Mouse (Mus musculus) adrenal gland, adult 2 months (tissue): ENCODE measurements around the gene Tns1. TPM values are rescaled to one million over a fixed set of nuclear protein-coding genes. Genes with fewer than 3 reads are reported as not detected.
A peak's percentile ranks its signal among the peaks of the same experiment; 100 is the strongest.

Experiments used
- DNase-seq: peaks from one replicate; pipeline ENCODE4 v3.0.0; 2021
- polyA plus RNA-seq: library from polyadenylated mRNA; depleted of rRNA; stranded (reverse); fragments of >200 nt; gene quantifications from 2 replicates; pipeline ENCODE4 v1.2.3, GENCODE M21; 2012
- total RNA-seq, 2 experiments: library from RNA; stranded (reverse); gene quantifications; 2 replicates each; pipeline ENCODE4 v1.2.3; 2021

The Tns1 gene
- total and polyA plus RNA-seq, 3 experiments: 424 to 701 (median 432) TPM

DNA sequence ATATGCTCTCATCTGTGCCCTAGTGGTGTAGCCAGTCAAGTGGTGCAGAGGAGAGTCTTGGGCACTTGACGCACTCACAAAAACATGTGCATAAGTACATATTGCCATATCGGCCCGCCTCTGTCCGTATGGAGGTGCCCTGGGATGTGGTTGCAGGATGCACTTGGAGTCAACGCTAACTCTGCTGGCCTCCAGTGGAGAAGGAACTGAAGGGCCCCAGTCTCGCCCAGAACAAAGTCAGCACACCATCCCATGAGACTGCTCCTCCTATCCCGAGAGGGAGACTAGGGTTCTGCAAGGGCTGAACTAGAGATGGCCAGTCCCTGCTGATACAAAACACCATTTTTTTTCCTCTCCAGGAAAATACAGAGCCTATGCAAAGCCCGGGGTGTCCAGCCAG, 1.0 kb downstream of the Tns1 start:
- DNase-seq: no peak

DNA sequence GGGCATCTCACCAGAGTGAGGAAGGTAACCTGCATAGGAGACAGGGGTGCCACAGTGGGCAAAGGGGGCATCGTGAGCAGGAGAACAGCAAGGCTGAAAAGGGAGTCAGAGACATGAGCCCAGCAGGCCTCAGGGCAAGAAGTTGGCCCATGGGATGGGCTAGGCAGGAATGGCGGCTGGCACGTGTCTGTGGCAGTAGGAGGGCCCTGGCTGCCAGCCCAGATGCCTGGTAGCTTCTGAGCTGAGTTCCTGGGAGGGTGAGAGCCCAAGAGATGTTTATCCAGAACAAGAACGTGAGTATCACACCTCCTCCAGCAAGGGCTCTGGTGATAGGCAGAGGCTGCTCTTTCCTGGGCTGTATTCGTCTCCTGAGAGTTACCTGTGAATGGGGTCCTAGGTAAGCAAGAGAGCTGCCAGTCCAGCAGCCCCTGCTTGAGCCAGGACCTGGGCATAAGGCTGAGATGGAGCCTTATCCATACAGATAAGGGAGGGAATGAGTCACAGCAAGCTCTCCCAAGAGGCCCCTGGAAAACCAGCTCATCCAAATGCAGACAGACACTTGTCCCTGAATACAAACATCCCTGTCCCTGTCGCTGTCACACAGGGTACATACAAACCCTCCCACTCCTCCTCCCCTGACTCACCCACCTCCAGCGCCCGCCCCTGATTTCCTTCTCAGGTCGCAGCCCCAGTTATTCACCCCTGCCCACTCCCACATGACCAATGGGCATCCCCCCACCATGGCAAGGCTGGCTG, 2.2 kb downstream of the Tns1 start:
- DNase-seq: peak; percentile 79

DNA sequence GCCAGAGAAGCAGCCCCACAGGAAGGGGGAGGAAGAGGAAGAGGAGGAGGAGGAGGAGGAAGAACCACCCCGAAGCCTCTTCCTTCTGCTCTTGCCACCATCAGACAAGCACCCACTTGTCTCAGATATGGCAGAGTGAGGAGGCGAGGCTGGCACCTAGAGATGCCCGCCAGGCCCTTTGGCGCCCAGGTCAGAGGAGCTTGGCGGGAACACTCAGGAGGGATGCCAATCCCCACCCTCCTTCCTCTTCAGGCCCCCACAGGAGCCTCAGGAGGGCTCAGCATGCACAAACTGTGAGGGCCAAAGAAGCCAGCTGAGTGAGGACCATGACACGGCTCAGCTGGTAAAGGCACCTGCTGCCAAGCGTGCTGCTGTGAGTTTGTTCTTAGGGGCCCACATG, 3.1 kb downstream of the Tns1 start:
- DNase-seq: no peak

DNA sequence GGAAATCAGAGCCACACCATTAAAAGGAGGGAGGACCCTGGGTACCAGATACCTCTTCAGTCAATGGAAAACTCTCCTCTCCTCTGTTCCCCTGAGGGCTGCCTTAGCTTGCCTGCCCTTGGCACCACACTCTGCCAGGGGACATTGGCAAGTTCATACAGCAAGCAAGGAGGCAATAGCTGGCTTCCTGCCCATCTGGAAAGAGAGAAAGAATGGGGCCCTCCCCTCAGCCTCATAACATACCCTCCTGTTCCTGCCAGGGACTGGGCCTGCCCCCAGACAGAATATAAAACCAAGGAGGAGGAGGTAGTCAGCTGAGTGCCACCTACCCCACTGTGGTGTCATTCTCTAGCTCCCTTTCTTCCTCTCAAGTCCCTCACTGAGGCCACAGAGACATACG, 5.1 kb downstream of the Tns1 start:
- peak; percentile 53 for DNase-seq

DNA sequence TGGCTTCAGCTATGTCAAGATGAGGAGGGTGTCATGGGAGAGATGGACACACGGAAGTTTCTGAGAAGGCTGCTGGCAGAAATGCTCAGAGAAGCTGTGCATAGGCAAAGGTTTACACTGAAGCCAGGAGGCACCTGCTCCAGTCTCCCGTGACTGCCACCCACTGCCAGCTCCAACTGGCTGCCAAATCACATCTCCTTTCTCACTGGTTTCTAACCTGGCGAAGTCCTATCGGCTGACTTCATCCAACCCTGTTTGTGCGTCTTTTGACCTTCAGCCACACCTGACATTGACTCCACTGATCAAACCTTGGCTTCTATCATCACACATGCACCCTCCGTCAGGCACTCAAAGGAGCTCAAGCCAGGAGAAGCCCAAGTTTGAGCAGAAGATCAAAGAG, 6.4 kb downstream of the Tns1 start:
- DNase-seq: no peak

DNA sequence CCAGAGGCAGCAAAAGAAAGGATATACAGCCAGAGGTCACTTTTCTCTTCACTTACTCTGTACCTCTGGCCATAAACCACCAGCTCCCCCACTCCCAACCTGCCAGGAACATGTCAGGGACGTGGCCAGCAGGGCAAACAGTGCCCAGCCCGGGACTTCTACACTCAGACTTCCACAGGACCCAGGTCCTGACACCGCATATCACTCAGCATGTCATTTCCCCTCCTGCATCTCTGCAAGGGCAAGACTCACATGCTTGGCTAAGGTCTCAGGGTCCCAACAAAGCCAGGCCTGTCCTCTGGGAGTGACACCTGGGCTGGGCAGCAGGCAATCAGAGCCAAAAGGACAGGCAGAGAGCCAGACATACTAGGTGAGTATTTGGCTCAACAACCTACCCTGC, 11.2 kb downstream of the Tns1 start:
- no peak for DNase-seq

DNA sequence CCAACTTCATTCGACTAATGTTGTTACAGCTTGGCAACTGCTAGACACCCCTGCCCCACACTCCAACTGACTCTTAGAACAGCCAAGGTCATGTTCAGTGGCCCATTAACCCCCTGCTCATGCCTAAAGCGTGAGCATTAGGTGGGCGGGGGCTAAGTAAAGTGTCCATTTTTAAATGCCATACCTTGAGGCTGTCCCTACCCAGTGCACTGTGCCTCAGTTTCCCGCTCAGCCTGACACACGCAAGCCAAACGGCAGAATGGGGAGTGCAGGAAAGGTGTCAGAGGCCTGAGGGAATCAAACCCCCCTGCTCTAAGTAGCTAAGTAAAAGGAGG, 12.6 kb downstream of the Tns1 start:
- no peak for DNase-seq

DNA sequence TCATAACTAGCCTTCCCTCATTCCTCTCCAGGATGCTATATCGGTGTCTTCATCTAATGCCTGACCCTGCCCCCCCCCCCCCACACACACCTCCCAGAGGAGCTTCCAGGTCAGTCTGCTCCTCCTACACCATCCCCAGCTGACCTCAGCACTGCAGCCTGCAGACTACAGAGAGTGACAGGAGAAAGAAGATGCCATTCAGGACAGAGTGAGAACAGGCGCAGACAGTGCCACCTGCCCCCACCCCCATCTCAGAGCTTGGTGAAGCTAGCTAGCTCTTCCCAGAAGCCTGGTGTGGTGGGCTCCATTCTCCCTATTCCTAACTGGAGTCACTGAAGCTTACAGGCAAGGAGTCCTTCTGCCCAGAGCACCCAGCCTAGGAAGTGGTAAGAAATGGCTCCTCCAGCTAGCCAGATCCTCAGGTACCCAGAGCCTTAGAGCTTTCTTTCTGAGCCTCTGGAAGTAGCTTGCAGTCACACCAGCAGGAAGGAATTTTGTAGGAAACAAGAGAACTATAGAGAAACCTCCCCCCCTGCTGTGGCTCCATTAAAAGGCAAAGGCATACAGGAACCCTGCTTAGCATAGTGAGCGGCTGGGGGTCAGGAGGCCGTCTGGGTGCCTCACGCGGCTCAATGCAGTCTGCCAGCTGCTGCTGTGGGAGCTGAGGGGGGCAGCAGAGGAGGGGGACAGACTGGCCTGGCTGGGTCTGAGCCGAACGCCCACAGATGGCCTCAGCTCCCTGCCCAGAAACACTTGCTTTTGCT, 13.1 kb downstream of the Tns1 start:
- no peak for DNase-seq

DNA sequence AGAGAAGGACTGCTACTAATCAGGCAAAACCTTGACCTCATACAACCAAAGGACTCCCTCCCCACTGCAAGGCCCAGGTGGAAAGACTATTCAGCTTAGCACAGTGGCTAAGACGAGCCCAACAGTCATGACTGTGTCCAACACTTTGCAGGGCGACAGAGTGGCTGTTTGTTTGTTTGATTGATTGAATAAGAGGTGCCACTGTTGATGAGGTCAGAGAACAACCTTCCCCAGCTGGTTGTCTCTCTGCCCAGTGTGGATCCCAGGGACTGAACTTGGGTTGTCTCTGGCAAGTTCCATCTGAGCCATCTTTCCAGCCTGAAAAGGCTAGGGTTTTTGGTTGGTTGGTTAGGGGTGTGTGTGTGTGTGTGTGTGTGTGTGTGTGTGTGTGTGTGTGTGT, 14.6 kb downstream of the Tns1 start:
- DNase-seq: no peak

DNA sequence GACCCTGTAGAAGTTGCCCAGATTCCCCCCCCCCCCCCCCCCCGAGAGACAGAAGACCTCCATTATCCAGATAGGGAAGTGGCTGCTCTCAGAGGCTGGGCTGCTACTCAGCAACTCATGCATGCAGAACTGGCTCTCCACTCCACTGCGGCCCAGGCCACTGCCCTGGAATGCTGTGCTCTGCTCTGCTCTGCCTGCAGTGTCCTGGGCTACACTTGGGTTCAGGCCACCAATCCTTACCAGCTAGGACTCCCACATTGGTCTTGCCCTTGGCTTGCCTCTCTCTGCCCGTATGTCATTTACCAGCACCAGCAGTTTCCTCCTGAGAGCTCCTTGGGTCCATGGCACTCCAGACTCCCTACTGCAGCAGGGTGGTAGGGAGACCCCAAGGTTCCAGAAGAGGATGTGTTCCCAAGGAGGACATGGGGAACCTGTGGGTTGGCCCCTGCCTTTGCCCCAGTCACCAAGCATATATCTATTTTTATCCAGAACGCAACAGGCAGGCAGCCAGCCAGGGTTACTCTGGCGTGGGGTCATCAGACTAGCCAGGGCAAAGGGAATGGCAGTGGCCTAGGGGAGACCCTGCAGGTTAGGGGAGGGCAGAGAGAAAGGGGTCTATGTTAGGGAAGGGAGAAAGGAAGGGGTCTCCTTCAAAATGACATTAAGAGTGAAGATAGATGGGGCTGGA, 16.2 kb downstream of the Tns1 start:
- no peak for DNase-seq

DNA sequence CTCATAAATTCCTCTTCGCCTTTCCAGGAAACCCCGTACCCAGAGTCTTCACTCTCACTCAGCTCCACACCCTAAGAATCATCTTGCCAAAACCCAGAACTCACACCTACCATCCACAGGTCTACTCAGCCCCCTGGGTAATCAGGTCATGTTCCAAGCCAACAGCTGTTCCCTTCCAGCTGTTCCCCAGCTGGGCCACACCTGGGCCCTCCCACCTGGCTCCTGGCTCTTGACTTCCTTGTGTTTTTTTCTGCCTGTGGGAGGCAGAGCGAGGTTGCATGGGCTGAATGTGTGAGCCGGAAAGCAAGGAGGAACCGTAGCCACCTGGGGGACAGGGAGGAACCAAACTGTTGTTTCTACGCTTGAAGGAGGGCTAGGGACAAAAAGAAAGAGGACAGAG, 18.0 kb downstream of the Tns1 start:
- DNase-seq: no peak

DNA sequence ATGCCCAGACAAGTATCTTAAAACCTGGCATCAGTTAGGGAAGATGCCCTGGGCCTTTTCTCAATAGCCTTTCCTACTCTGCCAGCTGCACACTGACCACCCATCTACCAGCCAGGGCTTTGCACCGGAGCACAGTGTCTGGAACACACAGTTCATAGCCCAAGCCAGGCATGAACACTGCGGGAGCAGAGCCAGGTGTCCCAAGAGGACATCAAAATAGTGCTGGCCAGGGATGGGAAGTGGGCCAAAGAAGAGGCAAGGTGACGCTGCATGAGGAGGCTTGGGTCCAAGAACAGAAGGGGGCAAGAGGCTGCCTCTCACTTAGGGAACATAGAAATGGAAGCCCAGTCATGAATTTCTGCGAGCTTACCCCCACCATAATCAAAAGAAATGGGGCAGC, 18.6 kb downstream of the Tns1 start:
- DNase-seq: peak; percentile 47

DNA sequence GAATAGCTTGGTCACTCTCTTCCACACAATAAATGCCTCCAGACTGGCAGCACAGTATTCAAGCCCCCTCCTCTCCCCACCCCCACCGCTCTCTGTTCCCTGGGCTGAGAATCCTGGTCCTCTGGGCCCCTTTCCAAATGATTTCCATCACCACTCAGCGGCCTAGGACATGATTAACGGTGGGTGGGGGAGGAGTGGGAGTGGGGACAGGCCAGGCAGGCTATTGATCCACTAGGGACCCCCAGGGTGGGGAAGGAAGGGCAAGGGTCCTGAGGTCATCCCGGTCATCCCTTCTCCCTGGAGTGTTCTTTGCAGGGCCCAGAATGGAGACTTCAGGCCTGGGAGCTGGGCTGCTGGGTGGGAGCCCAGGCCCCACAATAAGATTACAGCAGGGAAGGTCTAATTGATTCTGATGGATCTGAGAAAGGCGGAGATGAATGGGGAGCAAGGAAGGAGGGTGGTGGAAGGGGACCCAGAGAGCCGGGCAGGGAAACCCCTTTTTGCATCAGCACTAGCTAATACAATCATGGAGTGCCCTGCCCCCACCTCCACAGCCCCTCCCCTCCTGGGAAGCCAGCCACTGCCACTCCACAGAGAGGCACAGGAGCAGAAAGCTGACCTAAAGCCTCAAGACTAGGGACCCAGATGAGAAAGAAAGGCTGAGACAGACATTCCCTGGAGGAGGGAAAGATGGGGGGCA, 20.4 kb downstream of the Tns1 start:
- DNase-seq: no peak

DNA sequence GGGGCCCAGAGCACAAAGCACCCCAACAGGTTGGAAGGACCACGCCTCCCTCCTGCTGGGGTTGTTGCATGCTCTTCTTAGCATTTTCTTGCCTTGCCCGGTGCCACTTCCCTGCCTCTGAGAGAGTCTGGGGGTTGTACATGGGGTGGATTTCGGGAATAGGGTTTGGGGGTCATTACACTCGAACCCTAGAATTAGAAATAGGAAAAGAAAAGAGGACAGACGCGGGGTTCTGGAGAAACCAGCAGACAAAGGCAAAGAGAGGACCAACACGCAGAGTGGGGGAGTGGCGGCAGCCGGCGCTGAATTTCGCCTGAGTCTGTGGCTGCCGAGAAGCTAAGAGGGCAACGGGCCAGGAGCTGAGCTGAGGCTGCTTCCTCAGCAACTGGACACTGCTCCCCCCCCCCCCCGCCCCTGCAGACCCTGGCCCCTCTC, 25.2 kb downstream of the Tns1 start:
- DNase-seq: no peak

DNA sequence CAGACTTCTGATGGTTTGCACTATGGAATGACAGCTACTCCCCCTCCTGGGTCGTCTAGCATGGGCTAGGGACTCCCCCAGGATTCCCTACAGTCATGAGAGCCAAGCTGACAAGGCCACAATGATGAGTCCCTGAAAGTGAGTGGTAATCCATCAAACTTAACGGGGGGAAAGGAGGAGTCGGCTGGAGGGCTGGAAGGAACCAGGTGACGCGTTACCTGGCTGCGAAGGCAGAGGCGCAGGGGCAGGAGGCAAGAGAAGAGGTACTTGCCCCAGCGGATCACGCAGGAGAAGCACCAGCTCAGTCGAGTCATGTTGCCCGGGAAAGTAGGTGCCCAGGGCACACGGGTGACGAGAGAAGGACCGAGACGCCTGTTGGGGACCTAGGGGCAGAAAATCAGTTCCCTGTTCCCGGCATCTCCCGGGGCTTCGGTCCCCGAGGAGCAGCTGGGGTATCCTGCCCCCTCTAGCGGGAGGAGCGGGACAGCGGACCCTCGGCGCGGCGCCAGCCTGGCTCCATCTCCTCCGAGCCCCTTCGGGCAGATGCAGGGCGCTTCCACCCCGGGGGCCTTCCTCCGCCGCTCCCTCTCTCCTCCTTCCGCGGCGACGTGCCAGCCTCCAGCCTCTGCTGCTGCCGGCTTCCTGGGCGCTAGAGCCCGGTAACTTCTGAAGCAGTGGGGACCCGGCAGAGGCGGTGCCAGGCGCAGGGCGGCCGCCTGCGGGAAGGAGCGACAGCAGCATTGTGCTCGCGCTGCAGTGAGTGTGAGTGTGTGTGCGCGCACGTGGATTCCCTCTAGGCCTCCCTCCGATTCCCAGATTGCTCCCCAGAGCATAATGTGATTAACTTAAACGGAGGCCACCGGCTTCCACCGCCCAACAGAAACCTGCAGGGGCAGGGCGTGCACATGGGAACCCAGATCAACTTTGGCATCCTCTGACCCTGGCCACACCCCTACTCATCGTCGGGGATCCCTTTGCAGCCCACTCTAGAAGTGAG, 25.9 kb downstream of the Tns1 start:
- peak; percentile 77 for DNase-seq

DNA sequence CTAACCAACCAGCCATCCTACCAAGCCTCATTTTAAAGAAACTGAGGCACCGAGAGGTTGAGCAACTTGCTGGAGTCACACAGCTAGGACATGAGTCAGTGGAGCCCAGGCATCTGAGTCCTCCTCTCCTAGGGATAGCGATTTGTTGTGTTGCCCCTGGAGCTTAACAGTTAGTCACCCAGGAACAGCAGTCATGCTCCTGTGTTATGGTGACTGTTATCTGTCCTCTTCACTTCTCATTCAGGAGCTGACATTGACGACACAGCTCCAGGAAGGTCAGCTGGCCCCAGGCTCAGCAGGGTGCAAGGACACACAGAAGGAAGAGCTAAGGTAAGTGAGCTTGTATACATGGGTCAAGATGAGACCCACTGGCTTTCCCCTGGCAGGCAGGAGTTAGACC, 28.5 kb downstream of the Tns1 start:
- peak; percentile 65 for DNase-seq

DNA sequence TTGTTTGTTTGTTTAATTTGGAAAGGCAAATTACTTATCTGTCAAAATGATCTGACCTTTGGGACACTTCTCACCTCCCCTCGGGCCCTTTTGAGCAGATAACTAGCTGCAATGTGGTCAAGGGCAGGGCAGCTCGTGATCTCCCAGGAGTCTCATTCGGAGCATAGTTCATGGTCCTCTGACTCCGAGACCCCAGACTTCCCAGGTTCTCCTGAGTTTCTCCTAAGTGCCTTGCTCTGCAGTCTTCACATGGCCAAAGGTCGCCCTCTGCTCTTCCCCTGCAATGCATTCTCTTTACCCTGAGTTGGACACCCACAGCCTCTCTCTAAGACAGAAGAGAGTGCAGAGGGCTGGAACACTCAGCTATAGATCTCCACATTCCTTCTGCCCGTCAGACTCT, 29.0 kb downstream of the Tns1 start:
- no peak for DNase-seq

DNA sequence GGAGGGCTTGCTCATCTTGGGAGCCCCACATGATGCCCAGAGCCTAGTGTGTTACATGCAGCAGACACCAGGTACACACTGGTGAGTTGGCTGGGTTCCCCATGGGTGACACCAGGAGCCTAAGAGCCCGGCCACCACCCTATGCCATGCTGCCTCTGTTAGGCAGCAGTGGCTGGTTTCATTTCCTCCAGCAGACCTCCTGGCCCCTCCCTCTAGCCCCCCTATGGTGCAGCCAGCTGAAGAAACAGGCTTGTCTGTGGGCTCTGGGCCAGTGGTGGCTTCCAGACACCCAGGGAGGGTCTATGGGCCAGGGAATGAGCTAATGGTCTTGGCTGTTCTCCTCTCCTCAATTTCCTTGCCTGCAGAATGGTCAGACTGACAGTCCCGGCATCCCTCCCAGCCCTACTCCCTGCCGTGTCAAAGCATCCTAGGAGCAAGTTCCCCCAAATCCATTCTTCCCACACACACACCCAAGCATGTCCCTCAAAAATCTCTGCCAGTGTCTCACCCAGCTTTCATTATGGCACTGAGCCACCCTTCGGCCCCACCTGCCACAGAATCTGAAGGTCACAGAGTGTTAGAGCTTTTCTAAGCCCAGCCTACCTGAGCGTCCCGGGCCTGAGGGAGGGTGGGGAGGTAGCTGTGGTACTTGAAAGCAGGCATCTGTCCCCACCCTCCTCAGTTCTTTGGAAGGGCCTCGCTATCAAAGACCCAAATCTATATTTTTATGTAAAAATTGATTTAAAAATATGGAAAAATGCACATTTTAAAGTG, 29.6 kb downstream of the Tns1 start:
- DNase-seq: no peak

DNA sequence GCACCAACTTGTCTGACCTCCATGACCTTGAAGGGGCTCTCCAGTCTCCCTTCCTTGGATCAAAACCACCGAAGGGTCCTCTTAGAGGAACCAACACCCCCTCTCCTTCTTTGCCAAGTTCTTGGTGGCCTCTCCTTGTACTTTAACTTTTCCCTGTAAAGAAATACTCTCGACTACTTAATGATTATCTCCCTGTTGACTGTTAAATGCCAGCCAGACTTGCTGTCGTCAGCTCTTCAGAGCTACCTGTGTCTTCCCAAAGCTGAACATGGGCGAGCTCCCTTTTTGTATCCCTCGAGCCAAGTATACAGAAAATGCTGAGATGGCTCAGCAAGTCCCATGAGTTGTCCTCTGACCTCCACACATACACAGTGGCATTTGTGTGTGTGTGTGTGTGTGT, 30.8 kb downstream of the Tns1 start:
- DNase-seq: no peak

DNA sequence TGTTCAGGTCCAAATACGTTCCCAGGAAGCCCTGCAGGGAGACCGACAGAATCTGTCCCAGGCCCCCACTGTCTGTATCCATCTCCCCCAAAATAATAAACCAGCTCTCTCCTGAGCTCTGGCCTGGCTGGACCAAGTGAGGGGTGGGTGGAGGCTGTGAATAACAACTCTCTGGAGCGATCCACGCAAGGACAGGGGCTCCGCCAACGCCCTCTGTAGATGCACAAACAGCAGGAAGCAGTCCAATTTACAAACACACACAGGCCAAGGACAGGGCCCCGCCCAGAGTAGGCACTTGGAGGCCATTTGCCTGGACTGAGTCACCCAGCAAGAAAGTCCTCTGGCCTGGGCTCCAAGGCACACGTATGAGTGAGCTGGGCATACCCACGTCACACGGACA, 32.0 kb downstream of the Tns1 start:
- peak; percentile 93 for DNase-seq
